Mouse (Mus musculus) G1E (cell line): ENCODE data around the gene Cd300ld4. TPM values are rescaled to one million over a fixed set of nuclear protein-coding genes. Genes with fewer than 3 reads are reported as not detected.

Source experiments
- ATAC-seq: 2 replicates; pipeline ENCODE4 v1.8.0; 2016; ENCODE audit warnings: mild to moderate bottlenecking; ENCODE audit not compliant: insufficient number of reproducible peaks, poor library complexity, low FRiP score, severe bottlenecking; ENCODE audit errors: extremely low read depth
- DNase-seq: peaks from one replicate; pipeline ENCODE4 v3.0.0; 2012; ENCODE audit warnings: low spot score
- H3K27me3 ChIP-seq: 2 replicates; pipeline ENCODE4 v1.6.1; 2012; ENCODE audit warnings: mild to moderate bottlenecking, low read length, inconsistent platforms; ENCODE audit not compliant: insufficient read depth
- H3K36me3 ChIP-seq: replicated peaks from 2 replicates; pipeline ENCODE3; 2012; ENCODE audit warnings: mild to moderate bottlenecking, inconsistent platforms
- H3K4me1 ChIP-seq: 2 replicates; pipeline ENCODE4 v1.6.1; 2012; ENCODE audit warnings: low read depth, low read length, inconsistent platforms, mixed read lengths; ENCODE audit not compliant: insufficient read depth
- H3K4me3 ChIP-seq: 2 replicates; pipeline ENCODE4 v1.5.1; 2012; ENCODE audit warnings: low read depth, mild to moderate bottlenecking, inconsistent platforms, low read length, moderate library complexity, mixed read lengths
- H3K9me3 ChIP-seq: replicated peaks from 2 replicates; pipeline ENCODE4 v1.6.1; 2012; ENCODE audit warnings: inconsistent platforms
- CTCF ChIP-seq: IDR thresholded peaks from 2 replicates; pipeline ENCODE4 v1.5.1; 2012; ENCODE audit warnings: low read depth, low read length, inconsistent platforms, mixed read lengths
- GATA1 ChIP-seq: IDR thresholded peaks from 2 replicates; pipeline ENCODE4 v1.6.1; 2012; ENCODE audit warnings: borderline replicate concordance, low read length, inconsistent platforms, mixed read lengths
- GATA2 ChIP-seq: IDR thresholded peaks from 2 replicates; pipeline ENCODE4 v1.6.1; 2012; ENCODE audit warnings: low read depth, low read length, inconsistent platforms, borderline replicate concordance
- POLR2AphosphoS5 ChIP-seq: IDR thresholded peaks from 2 replicates; pipeline ENCODE4 v1.6.1; 2012; ENCODE audit warnings: low read depth, low read length, inconsistent platforms; ENCODE audit not compliant: insufficient replicate concordance
- TAL1 ChIP-seq: conservative IDR thresholded peaks from 2 replicates; pipeline ENCODE4 v1.6.1; 2012; ENCODE audit warnings: low read depth, low read length, inconsistent platforms, mixed read lengths
- polyA plus RNA-seq: library from polyadenylated mRNA; stranded (reverse); fragments of >175 nt; gene quantifications from 2 replicates; pipeline ENCODE4 v1.2.3, GENCODE M21; 2012
- total RNA-seq, 2 experiments: library from RNA; stranded (forward) in 1 of 2; stranded (reverse) in 1 of 2; fragments of 200-1000 nt in 1 of 2; fragments of >200 nt in 1 of 2; fragmentation: Nextera tagmentation in 1 of 2; gene quantifications; 2 replicates each; pipeline ENCODE4 v1.2.3; 2014 to 2017

The Cd300ld4 gene
- total and polyA plus RNA-seq, 3 experiments, result not detected

GRCm38 (mm10) chr11:115066768-115067167 is 40.0 kb upstream of the Cd300ld4 start:
- DNase-seq (no peak), ATAC-seq (no peak)
- TF ChIP-seq TAL1, result no peak
- TF ChIP-seq CTCF, result no peak
- peaks cover 12% of the 10 kb centered on the region; the same call in 1 of the 2 replicates for H3K9me3 ChIP-seq
- no peaks in the 10 kb centered on the region for H3K4me1 ChIP-seq
- no peaks in the 10 kb centered on the region for H3K36me3 ChIP-seq
- no peak overlapping the region for H3K4me3 ChIP-seq
- no peaks in the 10 kb centered on the region for H3K27me3 ChIP-seq

- ATAC-seq, result no peak
- H3K9me3 ChIP-seq, result 0 out of 2 replicates have a peak, but pooled peaks cover 8% of the 10 kb centered on the region
- H3K4me1 ChIP-seq, result no peaks in the 10 kb centered on the region
- TF ChIP-seq CTCF (no peak), TAL1 (no peak), GATA1 (no peak), GATA2 (no peak), POLR2AphosphoS5 (no peak)
- no peaks in the 10 kb centered on the region for H3K27me3 ChIP-seq
- no peak within 1 kb of the TSS for H3K4me3 ChIP-seq
- no peaks in the 10 kb centered on the region for H3K36me3 ChIP-seq
- no peak for DNase-seq
These were observed 35.3 kb upstream of the Cd300ld4 start, which contains the start of gene Cd300e for GRCm38 (mm10) chr11:115062077-115062476. Gene Cd300e, minus strand, starts transcription at chr11:115062177.

GRCm38 (mm10) chr11:115059797-115060196 is 33.0 kb upstream of the Cd300ld4 start:
- TF ChIP-seq TAL1, result no peak
- TF ChIP-seq CTCF, result no peak
- TF ChIP-seq GATA2, result no peak
- no peak for TF ChIP-seq POLR2AphosphoS5
- no peak for TF ChIP-seq GATA1
- H3K36me3 ChIP-seq, result no peaks in the 10 kb centered on the region
- DNase-seq (no peak), ATAC-seq (no peak)
- H3K4me1 ChIP-seq, result no peaks in the 10 kb centered on the region
- no peaks in the 10 kb centered on the region for H3K27me3 ChIP-seq
- H3K4me3 ChIP-seq, result no peak overlapping the region
- H3K9me3 ChIP-seq, result no peaks in the 10 kb centered on the region

- no peaks in the 10 kb centered on the region for H3K4me1 ChIP-seq
- TF ChIP-seq GATA2, result no peak
- no peak for TF ChIP-seq CTCF
- H3K4me3 ChIP-seq, result no peak overlapping the region
- H3K9me3 ChIP-seq, result peaks cover 5% of the 10 kb centered on the region; the same call in 1 of the 2 replicates
- H3K27me3 ChIP-seq, result no peaks in the 10 kb centered on the region
- H3K36me3 ChIP-seq, result no peaks in the 10 kb centered on the region
- DNase-seq (no peak), ATAC-seq (no peak)
These were observed 31.9 kb upstream of the Cd300ld4 start for GRCm38 (mm10) chr11:115058701-115059100.

- ATAC-seq, result no peak
- TF ChIP-seq GATA2, result no peak
- no peak for TF ChIP-seq GATA1
- no peak for TF ChIP-seq POLR2AphosphoS5
- TF ChIP-seq CTCF, result no peak
- no peak for TF ChIP-seq TAL1
- no peak for DNase-seq
- no peak overlapping the region for H3K4me3 ChIP-seq
- no peaks in the 10 kb centered on the region for H3K36me3 ChIP-seq
- H3K9me3 ChIP-seq, result peaks cover 8% of the 10 kb centered on the region; the same call in 1 of the 2 replicates
- H3K27me3 ChIP-seq, result no peaks in the 10 kb centered on the region
- no peaks in the 10 kb centered on the region for H3K4me1 ChIP-seq
These were observed 27.7 kb upstream of the Cd300ld4 start for GRCm38 (mm10) chr11:115054537-115054936.

- no peak for DNase-seq
These were observed 26.2 kb upstream of the Cd300ld4 start for GRCm38 (mm10) chr11:115052991-115053390.

GRCm38 (mm10) chr11:115052206-115052605 is 25.4 kb upstream of the Cd300ld4 start:
- no peak for ATAC-seq
- Histone ChIP-seq H3K4me3 (no peak overlapping the region), H3K4me1 (no peaks in the 10 kb centered on the region), H3K9me3 (peaks cover 15% of the 10 kb centered on the region; the same call in 1 of the 2 replicates), H3K27me3 (no peaks in the 10 kb centered on the region), H3K36me3 (no peaks in the 10 kb centered on the region)
- TF ChIP-seq TAL1 (no peak), GATA2 (no peak), POLR2AphosphoS5 (no peak), CTCF (no peak), GATA1 (no peak)
- no peak for DNase-seq

More at GRCm38 (mm10) chr11:115052991-115053390, 26.2 kb upstream of the Cd300ld4 start:
- no peak for ATAC-seq
- no peak overlapping the region for H3K4me3 ChIP-seq
- H3K27me3 ChIP-seq, result no peaks in the 10 kb centered on the region
- TF ChIP-seq GATA1, result no peak
- no peak for TF ChIP-seq GATA2
- no peak for TF ChIP-seq POLR2AphosphoS5
- TF ChIP-seq TAL1, result no peak
- TF ChIP-seq CTCF, result no peak
- H3K4me1 ChIP-seq, result no peaks in the 10 kb centered on the region
- no peaks in the 10 kb centered on the region for H3K36me3 ChIP-seq
- peaks cover 13% of the 10 kb centered on the region; the same call in 1 of the 2 replicates for H3K9me3 ChIP-seq
